Mouse (Mus musculus) left cerebral cortex, postnatal 25 days (tissue): ENCODE measurements around the gene Apoc1. TPM values are rescaled to one million over a fixed set of nuclear protein-coding genes. Genes with fewer than 3 reads are reported as not detected.

Experiments used
- DNase-seq, 2 experiments: peaks; one replicate each; pipeline ENCODE4 v3.0.0; 2022; ENCODE audit warnings: low spot score in 2 of 2, mixed read lengths in 1 of 2
- intact Hi-C: fragments of 180-260 bp; cut with DNase I; formaldehyde crosslinking; loops from one replicate; pipeline ENCODE4 v1.15.1; 2025
- total RNA-seq, 2 experiments: library from RNA; stranded (reverse); gene quantifications; 2 replicates each; pipeline ENCODE4 v1.2.3; 2021

Apoc1 gene
- total RNA-seq, 2 experiments from 2014 or later = 2.6 to 4.0 TPM

DNA sequence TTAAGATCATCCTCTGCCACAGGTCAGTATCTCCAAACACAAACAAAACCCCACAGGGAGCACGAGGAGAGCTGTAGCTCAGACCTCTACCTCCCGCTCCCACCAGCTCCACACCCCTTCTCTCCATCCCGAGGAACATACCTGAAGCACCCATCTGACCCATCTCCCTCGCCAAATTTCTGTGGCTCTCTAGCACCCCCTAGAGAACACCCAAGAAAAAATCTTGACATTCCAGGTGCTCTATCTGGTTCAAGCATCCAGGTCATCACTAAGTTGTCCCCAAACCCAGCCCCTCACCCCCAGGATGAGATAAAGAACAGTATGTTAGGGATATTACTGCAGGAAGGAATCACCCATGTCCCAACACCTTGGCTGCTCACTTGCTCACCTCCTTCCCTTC lies 20.7 kb upstream of the Apoc1 start:
- intact Hi-C loops = loop anchor here (2.0 kb wide), 1 partner anchor 44 kb away; no protein-coding TSS in a partner anchor
- DNase-seq = no peak

DNA sequence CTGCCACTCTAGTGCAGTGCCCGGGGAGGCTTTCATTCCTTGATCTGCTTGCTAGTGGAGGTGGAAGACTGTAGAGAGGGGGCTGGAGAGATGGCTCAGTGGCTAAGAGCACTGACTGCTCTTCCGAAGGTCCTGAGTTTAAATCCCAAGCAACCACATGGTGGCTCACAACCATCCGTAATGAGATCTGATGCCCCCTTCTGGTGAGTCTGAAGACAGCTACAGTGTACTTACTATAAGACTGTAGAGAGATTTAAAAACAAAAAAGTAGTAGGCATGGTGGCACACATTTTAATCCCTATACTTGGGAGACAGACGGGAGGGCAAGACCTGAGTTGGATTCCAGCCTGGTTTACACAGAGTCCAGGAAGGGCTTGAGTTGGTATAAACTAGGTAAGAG lies 20.0 kb upstream of the Apoc1 start:
- peak in 1 of 2 experiments; percentile 55 for DNase-seq
- intact Hi-C loops = loop anchor here (2.0 kb wide), 1 partner anchor 44 kb away; no protein-coding TSS in a partner anchor

GRCm38 (mm10) chr7:19710650-19711049 lies 18.2 kb upstream of the Apoc1 start:
- DNase-seq = no peak
- intact Hi-C loops = no loop called here

GRCm38 (mm10) chr7:19705271-19705670 lies 12.8 kb upstream of the Apoc1 start:
- intact Hi-C loops = no loop called here
- DNase-seq = no peak

DNA sequence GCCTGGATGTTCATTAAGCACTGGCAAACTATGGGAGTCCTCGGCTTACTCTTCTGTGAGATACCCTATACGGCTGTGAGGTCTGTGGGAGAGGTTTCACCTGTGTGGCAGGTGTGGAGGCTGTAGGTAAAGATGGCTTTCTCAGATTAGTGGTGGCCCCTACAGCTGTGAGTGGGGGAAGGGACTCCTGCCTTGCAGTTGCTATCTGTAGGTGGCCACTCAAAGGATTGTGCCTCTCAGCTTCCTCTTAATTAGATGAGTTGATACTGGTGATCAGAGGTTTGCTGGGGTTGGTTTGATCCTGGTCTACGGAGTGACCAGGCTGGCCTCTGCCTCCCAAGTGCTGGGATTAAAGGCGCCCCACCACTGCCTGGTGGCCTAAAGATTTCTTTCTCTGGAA lies 12.0 kb upstream of the Apoc1 start:
- no peak for DNase-seq
- intact Hi-C loops = loop anchor here (5.0 kb wide), 1 partner anchor 297 kb away; no protein-coding TSS in a partner anchor

DNA sequence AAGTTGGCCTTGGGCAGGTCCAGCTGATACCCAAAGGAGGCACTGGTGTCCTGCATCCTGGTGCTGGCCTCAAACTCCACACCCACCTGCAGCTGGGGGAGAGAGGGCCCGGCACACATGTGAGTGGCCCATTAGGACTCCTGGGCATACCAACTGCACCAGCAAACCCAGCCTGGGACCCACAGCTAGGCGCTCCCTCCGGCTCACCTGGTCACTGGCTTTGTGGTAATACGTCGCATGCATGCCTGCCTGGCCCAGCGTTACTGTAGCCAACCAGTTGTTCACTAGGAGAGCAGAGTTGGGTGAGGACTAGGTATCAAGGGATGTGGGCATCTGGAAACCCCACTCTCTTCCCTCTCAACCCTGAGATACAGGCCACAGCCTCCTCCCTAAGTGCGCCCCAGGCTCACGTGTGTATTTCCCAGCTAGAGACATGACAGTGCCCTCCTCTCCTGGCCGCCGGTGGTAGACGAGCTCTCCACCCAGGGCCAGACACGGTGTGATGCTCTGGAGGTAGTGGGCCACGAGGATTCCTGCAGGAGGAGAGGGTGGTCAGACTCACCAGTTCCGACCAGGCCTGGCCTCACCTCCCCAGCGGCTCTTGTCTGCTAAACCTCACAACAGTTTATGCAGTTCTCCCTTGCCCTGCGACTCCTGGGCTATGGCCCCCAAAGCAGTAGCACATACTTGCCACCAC lies 10.5 kb upstream of the Apoc1 start:
- intact Hi-C loops = loop anchor here (5.0 kb wide), 1 partner anchor 296 kb away; no protein-coding TSS in a partner anchor
- no peak for DNase-seq

GRCm38 (mm10) chr7:19701069-19701761 lies 8.8 kb upstream of the Apoc1 start:
- DNase-seq = peak; percentile 57 to 73
- intact Hi-C loops = loop anchor here (1.0 to 5.0 kb wide), 2 partner anchors 36 to 294 kb away; partner anchors contain the start of gene Clptm1

DNA sequence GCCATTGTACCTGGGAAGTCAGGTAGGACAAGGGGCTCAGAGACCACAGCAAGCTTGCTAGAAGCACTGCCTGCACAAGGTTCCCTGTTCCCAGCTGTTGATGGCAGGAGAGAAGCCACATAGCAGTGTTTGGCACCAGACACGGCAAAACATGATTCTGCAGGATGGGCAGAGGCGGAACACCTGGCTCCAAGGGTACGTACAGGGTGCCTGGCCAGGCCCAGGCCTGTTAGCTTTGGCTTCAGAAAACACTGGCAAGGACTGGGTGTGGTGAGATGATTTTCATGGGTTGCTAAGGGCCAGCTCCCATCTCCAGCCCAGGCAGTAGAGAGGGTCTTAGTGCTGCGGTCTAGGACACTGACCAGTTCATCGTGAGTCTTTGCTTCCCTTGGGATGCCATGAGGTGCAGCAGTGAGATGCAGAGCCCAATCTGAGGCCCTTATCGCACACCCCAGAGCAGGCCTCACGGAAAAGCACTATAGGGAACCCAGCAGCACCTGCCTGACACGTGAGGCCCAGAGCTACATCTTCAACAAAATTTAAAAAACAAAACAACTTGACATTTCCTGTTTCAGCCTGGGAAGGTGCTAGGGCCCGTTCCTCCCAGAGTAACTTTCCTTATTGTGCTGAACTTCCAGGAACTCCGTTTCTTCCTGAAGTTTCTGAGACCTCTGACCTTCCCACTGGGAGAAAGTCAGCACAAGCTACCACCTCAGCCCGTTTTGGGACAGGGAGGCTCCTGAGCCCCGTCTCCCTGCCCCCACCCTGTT lies 8.0 kb upstream of the Apoc1 start:
- intact Hi-C loops = loop anchor here (1.0 to 5.0 kb wide), 2 partner anchors 35 to 293 kb away; partner anchors contain the start of gene Clptm1
- DNase-seq = no peak

- DNase-seq = no peak
- intact Hi-C loops = loop anchor here (1.0 to 5.0 kb wide), 2 partner anchors 30 to 292 kb away; no protein-coding TSS in a partner anchor
Observed at GRCm38 (mm10) chr7:19699827-19700148, 7.3 kb upstream of the Apoc1 start.

GRCm38 (mm10) chr7:19698907-19699826 lies 6.7 kb upstream of the Apoc1 start, which contains the start of gene Apoe:
TSS of gene Apoe (minus strand) at chr7:19699188.
- intact Hi-C loops = loop anchor here (1.0 kb wide), 1 partner anchor 30 kb away; no protein-coding TSS in a partner anchor
- peak; percentile 44 to 72 for DNase-seq

- DNase-seq = no peak
Observed at GRCm38 (mm10) chr7:19697949-19698906, 5.8 kb upstream of the Apoc1 start.

GRCm38 (mm10) chr7:19696336-19696873 lies 3.9 kb upstream of the Apoc1 start:
- DNase-seq = no peak
- intact Hi-C loops = no loop called here

More at GRCm38 (mm10) chr7:19697949-19698906, 5.8 kb upstream of the Apoc1 start:
- intact Hi-C loops = no loop called here

GRCm38 (mm10) chr7:19695881-19696280 lies 3.4 kb upstream of the Apoc1 start:
- intact Hi-C loops = no loop called here
- DNase-seq = no peak

- DNase-seq = no peak
- intact Hi-C loops = no loop called here
Observed at GRCm38 (mm10) chr7:19695213-19695594, 2.7 kb upstream of the Apoc1 start.

DNA sequence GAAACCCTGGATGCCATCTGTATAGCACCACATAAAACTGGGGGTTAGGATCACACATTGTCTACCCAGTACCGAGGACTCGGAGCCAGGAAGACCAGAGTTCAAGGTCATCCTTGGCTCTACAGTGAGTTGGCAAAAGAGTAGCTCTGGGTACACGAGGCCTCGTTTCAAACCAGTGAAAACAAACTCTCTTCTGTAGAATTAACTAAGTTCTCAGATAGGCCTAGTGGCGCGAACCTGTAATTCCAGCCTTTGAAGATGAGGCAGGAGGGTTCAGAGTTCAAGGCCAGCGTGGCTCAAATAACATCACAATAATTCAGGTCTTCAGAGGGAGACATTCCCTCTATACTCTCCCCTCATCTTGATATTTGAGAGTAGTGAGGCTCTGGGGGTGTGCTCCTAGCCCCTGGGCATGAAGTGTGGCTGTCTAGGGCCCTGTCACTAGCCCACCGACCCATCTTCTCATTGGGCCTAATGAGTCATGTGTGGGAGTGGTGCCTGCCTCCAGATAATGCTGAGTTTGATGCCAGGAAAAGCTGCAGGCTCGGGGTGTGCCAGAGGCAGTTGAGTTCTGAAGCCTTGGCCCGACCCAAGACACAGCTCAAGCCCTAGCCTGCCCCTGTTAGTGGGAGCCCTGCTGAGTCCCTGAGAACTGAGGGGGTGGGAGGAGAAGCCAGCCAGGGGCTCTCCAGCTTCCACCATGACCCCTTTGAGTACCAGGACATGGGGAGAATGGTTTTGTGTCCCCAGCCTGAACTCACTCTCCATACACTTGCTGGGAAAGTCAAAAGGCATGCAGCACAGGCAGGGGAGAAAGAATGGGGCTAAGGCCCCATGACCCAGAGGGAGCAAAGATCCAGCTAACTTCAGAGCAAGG lies 2.1 kb upstream of the Apoc1 start:
- intact Hi-C loops = no loop called here
- DNase-seq = no peak

DNA sequence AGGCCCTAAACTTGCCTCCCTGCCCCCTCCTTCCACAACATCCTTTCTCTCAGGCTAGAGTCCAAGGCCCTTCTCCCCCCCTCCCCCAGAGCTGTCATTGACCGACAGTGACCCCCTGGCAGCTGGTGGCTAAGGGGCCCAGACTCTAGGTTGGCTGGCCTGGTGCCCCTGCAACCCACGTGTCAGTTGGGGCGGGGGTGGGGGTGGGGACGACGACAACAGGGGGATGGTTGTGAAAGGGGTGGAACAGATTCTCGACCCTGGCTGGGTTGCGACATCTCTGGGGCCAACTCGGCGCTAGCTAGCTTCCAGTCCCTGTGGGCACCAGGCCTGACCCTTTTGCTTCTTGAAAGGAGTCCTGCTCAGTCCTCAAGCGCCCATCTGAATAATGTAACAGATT lies 961 bp upstream of the Apoc1 start:
- intact Hi-C loops = no loop called here
- DNase-seq = peak in 1 of 2 experiments; percentile 60

GRCm38 (mm10) chr7:19691434-19691833 lies 1.0 kb downstream of the Apoc1 start:
- no peak for DNase-seq
- intact Hi-C loops = no loop called here
